Mouse (Mus musculus) heart, embryonic 14.5 days (tissue): ENCODE results near the gene Syt2. TPM values are rescaled to one million over a fixed set of nuclear protein-coding genes. Genes with fewer than 3 reads are reported as not detected.

Source experiments
- ATAC-seq: fragments of 200-750 bp; cut with Nextera tagmentation; 2 replicates; pipeline ENCODE4 v1.8.0; 2017; ENCODE audit warnings: low read depth, moderate TSS enrichment; ENCODE audit not compliant: insufficient number of reproducible peaks, insufficient read depth, low FRiP score
- H3K27ac ChIP-seq, 2 experiments: fragments of 200-500 bp in 1 of 2; fragments of 300-500 bp in 1 of 2; sonication (generic) in 1 of 2; replicated peaks in 1 of 2; 2 replicates each; pipeline ENCODE4 v1.5.1; 2012 to 2014; ENCODE audit warnings: low read depth in 2 of 2, low read length in 2 of 2, control low read depth in 1 of 2, mild to moderate bottlenecking in 1 of 2, mixed read lengths in 1 of 2; ENCODE audit not compliant: control insufficient read depth in 1 of 2, insufficient read depth in 1 of 2
- H3K27me3 ChIP-seq: fragments of 300-500 bp; sonication (generic); 2 replicates; pipeline ENCODE4 v1.6.1; 2014; ENCODE audit warnings: mild to moderate bottlenecking, low read length, control low read depth; ENCODE audit not compliant: control insufficient read depth, insufficient read depth
- H3K36me3 ChIP-seq: fragments of 300-500 bp; sonication (generic); 2 replicates; pipeline ENCODE4 v1.6.1; 2014; ENCODE audit warnings: mild to moderate bottlenecking, control low read depth, low read length, mixed read lengths; ENCODE audit not compliant: control insufficient read depth, insufficient read depth
- H3K4me1 ChIP-seq, 2 experiments: fragments of 200-500 bp in 1 of 2; fragments of 300-500 bp in 1 of 2; sonication (generic) in 1 of 2; 2 replicates each; pipeline ENCODE4 v1.6.1; 2012 to 2014; ENCODE audit warnings: low read length in 2 of 2, control low read depth in 1 of 2, mixed read lengths in 1 of 2; ENCODE audit not compliant: control insufficient read depth in 2 of 2, insufficient read depth in 2 of 2
- H3K4me2 ChIP-seq: fragments of 300-500 bp; sonication (generic); 2 replicates; pipeline ENCODE4 v1.6.1; 2014; ENCODE audit warnings: mild to moderate bottlenecking, low read length
- H3K4me3 ChIP-seq, 2 experiments: fragments of 200-500 bp in 1 of 2; fragments of 300-500 bp in 1 of 2; sonication (generic) in 1 of 2; 2 replicates each; pipeline ENCODE4 v1.5.1; 2012 to 2014; ENCODE audit warnings: low read length in 2 of 2, mild to moderate bottlenecking in 2 of 2, control low read depth in 1 of 2, low read depth in 1 of 2, moderate library complexity in 1 of 2; ENCODE audit not compliant: control insufficient read depth in 1 of 2, insufficient read depth in 1 of 2
- H3K9ac ChIP-seq: fragments of 300-500 bp; sonication (generic); 2 replicates; pipeline ENCODE4 v1.6.1; 2014; ENCODE audit warnings: mild to moderate bottlenecking, low read length
- H3K9me3 ChIP-seq: fragments of 300-500 bp; sonication (generic); 2 replicates; pipeline ENCODE4 v1.6.1; 2016; ENCODE audit warnings: low read length, control low read depth; ENCODE audit not compliant: control insufficient read depth
- WGBS: fragments of 180-500 bp; shearing (Covaris S2); extraction: QIAGEN DNeasy Blood & Tissue Kit; methylation state at CpG from one replicate; pipeline ENCODE4 v1.1.7; 2014; 5-methylcytosine and 5-hydroxymethylcytosine counted together
- polyA plus RNA-seq: library from polyadenylated mRNA; unstranded; fragments of >200 nt; fragmentation: Nextera tagmentation; extraction: Ambion mirVana; gene quantifications from 2 replicates; pipeline ENCODE4 v1.2.1, GENCODE M21; 2014

The Syt2 gene
- polyA plus RNA-seq, 1 experiment from 2014 or later = 0.08 TPM

- no peak overlapping the region for H3K4me2 ChIP-seq
- no peak for ATAC-seq
- H3K27me3 ChIP-seq = no peaks in the 10 kb centered on the region
- H3K9me3 ChIP-seq = no peaks in the 10 kb centered on the region
- no peak overlapping the region for H3K9ac ChIP-seq
- no peak overlapping the region for H3K4me3 ChIP-seq
- H3K4me1 ChIP-seq = peaks cover 17 to 54% of the 10 kb centered on the region in 2 experiments
- WGBS = 87% methylated on average over 5 of the region's 5 CpGs
- H3K27ac ChIP-seq = no peak overlapping the region
- H3K36me3 ChIP-seq = peaks cover 13% of the 10 kb centered on the region; the same call in 1 of the 2 replicates
Observed at GRCm38 (mm10) chr1:134782797-134783196, 136.3 kb downstream of the Syt2 start.

- Histone ChIP-seq H3K9ac (0 out of 2 replicates have a peak overlapping the region, but pooled peaks have one; percentile 0), H3K36me3 (peaks cover 13% of the 10 kb centered on the region; the same call in 1 of the 2 replicates), H3K9me3 (no peaks in the 10 kb centered on the region), H3K4me2 (peak overlapping the region; percentile 1), H3K27ac (peak overlapping the region; percentile 85 to 88), H3K4me1 (peaks cover 15 to 56% of the 10 kb centered on the region in 2 experiments), H3K27me3 (no peaks in the 10 kb centered on the region), H3K4me3 (no peak overlapping the region)
- peak; percentile 70 for ATAC-seq
- WGBS = 31% methylated on average over 4 of the region's 4 CpGs
Observed at GRCm38 (mm10) chr1:134783958-134784357, 137.5 kb downstream of the Syt2 start.

- peaks cover 15 to 56% of the 10 kb centered on the region in 2 experiments for H3K4me1 ChIP-seq
- H3K4me3 ChIP-seq = no peak overlapping the region
- H3K4me2 ChIP-seq = peak overlapping the region; percentile 1; the same call in 1 of the 2 replicates
- peak overlapping the region; percentile 3; the same call in 1 of the 2 replicates for H3K9ac ChIP-seq
- H3K9me3 ChIP-seq = no peaks in the 10 kb centered on the region
- peak overlapping the region; percentile 85 to 88 for H3K27ac ChIP-seq
- H3K36me3 ChIP-seq = peaks cover 13% of the 10 kb centered on the region; the same call in 1 of the 2 replicates
- H3K27me3 ChIP-seq = no peaks in the 10 kb centered on the region
- ATAC-seq = no peak
- 45% methylated on average over 6 of the region's 6 CpGs for WGBS
Observed at GRCm38 (mm10) chr1:134784481-134784880, 138.0 kb downstream of the Syt2 start.

GRCm38 (mm10) chr1:134784911-134785310 is 138.4 kb downstream of the Syt2 start:
- H3K4me2 ChIP-seq = 0 out of 2 replicates have a peak overlapping the region, but pooled peaks have one; percentile 1
- H3K4me3 ChIP-seq = no peak overlapping the region
- H3K36me3 ChIP-seq = peaks cover 8% of the 10 kb centered on the region; the same call in 1 of the 2 replicates
- WGBS = 86% methylated on average over 1 of the region's 1 CpGs
- ATAC-seq = no peak
- H3K9ac ChIP-seq = peak overlapping the region; percentile 3; the same call in 1 of the 2 replicates
- H3K27me3 ChIP-seq = no peaks in the 10 kb centered on the region
- peak overlapping the region; percentile 85 to 88 for H3K27ac ChIP-seq
- no peaks in the 10 kb centered on the region for H3K9me3 ChIP-seq
- peaks cover 15 to 56% of the 10 kb centered on the region in 2 experiments for H3K4me1 ChIP-seq

GRCm38 (mm10) chr1:134788096-134788495 is 141.6 kb downstream of the Syt2 start:
- H3K4me3 ChIP-seq = no peak overlapping the region
- peaks cover 16 to 59% of the 10 kb centered on the region in 2 experiments for H3K4me1 ChIP-seq
- ATAC-seq = no peak

GRCm38 (mm10) chr1:134790716-134791439 is 144.4 kb downstream of the Syt2 start:
- H3K4me3 ChIP-seq = no peak overlapping the region
- ATAC-seq = no peak
- H3K27me3 ChIP-seq = no peaks in the 10 kb centered on the region
- H3K9ac ChIP-seq = no peak overlapping the region
- no peaks in the 10 kb centered on the region for H3K9me3 ChIP-seq
- no peak overlapping the region; a peak in 2 of 4 replicates for H3K27ac ChIP-seq
- no peaks in the 10 kb centered on the region for H3K36me3 ChIP-seq
- 68% methylated on average over 2 of the region's 2 CpGs for WGBS
- no peak overlapping the region for H3K4me2 ChIP-seq
- peaks cover 10 to 34% of the 10 kb centered on the region in 2 experiments for H3K4me1 ChIP-seq

More at GRCm38 (mm10) chr1:134788096-134788495, 141.6 kb downstream of the Syt2 start:
- Histone ChIP-seq H3K9ac (no peak overlapping the region), H3K27me3 (no peaks in the 10 kb centered on the region), H3K36me3 (no peaks in the 10 kb centered on the region), H3K27ac (no peak overlapping the region), H3K4me2 (no peak overlapping the region), H3K9me3 (no peaks in the 10 kb centered on the region)
- 48% methylated on average over 7 of the region's 7 CpGs for WGBS

- H3K4me3 ChIP-seq = no peak overlapping the region
- no peaks in the 10 kb centered on the region for H3K9me3 ChIP-seq
- no peaks in the 10 kb centered on the region for H3K36me3 ChIP-seq
- H3K4me1 ChIP-seq = peaks cover 5 to 33% of the 10 kb centered on the region in 2 experiments
- no peak for ATAC-seq
- H3K9ac ChIP-seq = no peak overlapping the region
- no peaks in the 10 kb centered on the region for H3K27me3 ChIP-seq
- no peak overlapping the region for H3K4me2 ChIP-seq
- no peak overlapping the region for H3K27ac ChIP-seq
Observed at GRCm38 (mm10) chr1:134791456-134791855, 145.0 kb downstream of the Syt2 start.
